Mouse (Mus musculus) embryonic facial prominence, embryonic 10.5 days (tissue): ENCODE measurements around the gene Tbc1d8. TPM values are rescaled to one million over a fixed set of nuclear protein-coding genes. Genes with fewer than 3 reads are reported as not detected.

ENCODE experiments used
- DNase-seq: peaks from one replicate; pipeline ENCODE4 v3.0.0-alpha.2; 2017; ENCODE audit warnings: low spot score
- H3K27ac ChIP-seq: fragments of 300-500 bp; sonication (generic); replicated peaks from 2 replicates; pipeline ENCODE4 v1.5.1; 2016; ENCODE audit warnings: mild to moderate bottlenecking
- H3K27me3 ChIP-seq: fragments of 300-500 bp; sonication (generic); replicated peaks from 2 replicates; pipeline ENCODE4 v1.6.1; 2016; ENCODE audit warnings: low read depth, mild to moderate bottlenecking; ENCODE audit not compliant: poor library complexity, severe bottlenecking
- H3K36me3 ChIP-seq: fragments of 300-500 bp; sonication (generic); replicated peaks from 2 replicates; pipeline ENCODE4 v1.6.1; 2016; ENCODE audit warnings: mild to moderate bottlenecking, moderate library complexity
- H3K4me1 ChIP-seq: fragments of 300-500 bp; sonication (generic); 2 replicates; pipeline ENCODE4 v1.6.1; 2016
- H3K4me3 ChIP-seq: fragments of 300-500 bp; sonication (generic); 2 replicates; pipeline ENCODE4 v1.5.1; 2016; ENCODE audit warnings: mild to moderate bottlenecking, moderate library complexity
- H3K9me3 ChIP-seq: fragments of 300-500 bp; sonication (generic); 2 replicates; pipeline ENCODE4 v1.6.1; 2016; ENCODE audit warnings: mild to moderate bottlenecking
- WGBS: fragments of 180-500 bp; shearing (Covaris S2); methylation state at CpG from one replicate; pipeline ENCODE4 v1.1.7; 2016; 5-methylcytosine and 5-hydroxymethylcytosine counted together
- polyA plus RNA-seq: library from polyadenylated mRNA; unstranded; fragments of >200 nt; fragmentation: Nextera tagmentation; extraction: Ambion mirVana; gene quantifications from 2 replicates; pipeline ENCODE4 v1.2.1, GENCODE M21; 2016

The Tbc1d8 gene
- polyA plus RNA-seq, 1 experiment from 2014 or later, result 5.2 TPM

- Histone ChIP-seq H3K9me3 (no peaks in the 10 kb centered on the region), H3K4me1 (peaks cover 37% of the 10 kb centered on the region), H3K27ac (no peak overlapping the region), H3K4me3 (no peak overlapping the region), H3K27me3 (no peaks in the 10 kb centered on the region), H3K36me3 (no peaks in the 10 kb centered on the region)
- DNase-seq, result no peak
- 86% methylated on average over 4 of the region's 4 CpGs for WGBS
These were observed 26.4 kb downstream of the Tbc1d8 start for GRCm38 (mm10) chr1:39452203-39452602.

GRCm38 (mm10) chr1:39450069-39450728, 28.4 kb downstream of the Tbc1d8 start:
- Histone ChIP-seq H3K27ac (0 out of 2 replicates have a peak overlapping the region, but pooled peaks have one; percentile 26), H3K27me3 (no peaks in the 10 kb centered on the region), H3K9me3 (no peaks in the 10 kb centered on the region), H3K4me1 (peaks cover 44% of the 10 kb centered on the region), H3K36me3 (no peaks in the 10 kb centered on the region), H3K4me3 (no peak overlapping the region)
- peak; percentile 43 for DNase-seq
- 64% methylated on average over 6 of the region's 6 CpGs for WGBS

- no peak overlapping the region for H3K4me3 ChIP-seq
- H3K4me1 ChIP-seq, result peaks cover 35% of the 10 kb centered on the region
- H3K27me3 ChIP-seq, result no peaks in the 10 kb centered on the region
- no peaks in the 10 kb centered on the region for H3K9me3 ChIP-seq
- 91% methylated on average over 12 of the region's 12 CpGs for WGBS
- H3K27ac ChIP-seq, result no peak overlapping the region
- no peaks in the 10 kb centered on the region for H3K36me3 ChIP-seq
- no peak for DNase-seq
These were observed 29.2 kb downstream of the Tbc1d8 start for GRCm38 (mm10) chr1:39449251-39449790.

- Histone ChIP-seq H3K4me3 (no peak overlapping the region), H3K36me3 (no peaks in the 10 kb centered on the region), H3K27ac (no peak overlapping the region), H3K4me1 (peaks cover 30% of the 10 kb centered on the region), H3K9me3 (no peaks in the 10 kb centered on the region), H3K27me3 (no peaks in the 10 kb centered on the region)
- DNase-seq, result no peak
- 92% methylated on average over 5 of the region's 5 CpGs for WGBS
These were observed 29.7 kb downstream of the Tbc1d8 start for GRCm38 (mm10) chr1:39448819-39449218.

GRCm38 (mm10) chr1:39448238-39448637, 30.3 kb downstream of the Tbc1d8 start:
- Histone ChIP-seq H3K27ac (no peak overlapping the region), H3K4me3 (no peak overlapping the region), H3K36me3 (no peaks in the 10 kb centered on the region), H3K4me1 (peaks cover 28% of the 10 kb centered on the region), H3K27me3 (no peaks in the 10 kb centered on the region), H3K9me3 (no peaks in the 10 kb centered on the region)
- WGBS, result 89% methylated on average over 5 of the region's 5 CpGs
- DNase-seq, result no peak

- no peak for DNase-seq
- peaks cover 28% of the 10 kb centered on the region for H3K4me1 ChIP-seq
- no peaks in the 10 kb centered on the region for H3K27me3 ChIP-seq
- H3K27ac ChIP-seq, result no peak overlapping the region
- H3K4me3 ChIP-seq, result no peak overlapping the region
- no peaks in the 10 kb centered on the region for H3K9me3 ChIP-seq
- H3K36me3 ChIP-seq, result no peaks in the 10 kb centered on the region
- WGBS, result 89% methylated on average over 5 of the region's 5 CpGs
These were observed 32.4 kb downstream of the Tbc1d8 start for GRCm38 (mm10) chr1:39446178-39446577.

- Histone ChIP-seq H3K27ac (no peak overlapping the region), H3K4me3 (no peak overlapping the region), H3K4me1 (peaks cover 23% of the 10 kb centered on the region), H3K27me3 (no peaks in the 10 kb centered on the region), H3K9me3 (no peaks in the 10 kb centered on the region), H3K36me3 (no peaks in the 10 kb centered on the region)
- 86% methylated on average over 20 of the region's 20 CpGs for WGBS
- DNase-seq, result peak; percentile 17
These were observed 33.1 kb downstream of the Tbc1d8 start for GRCm38 (mm10) chr1:39445303-39446050.

- H3K4me3 ChIP-seq, result no peak overlapping the region
- H3K4me1 ChIP-seq, result peaks cover 13% of the 10 kb centered on the region; the same call in 1 of the 2 replicates
- WGBS, result 88% methylated on average over 8 of the region's 8 CpGs
- no peak for DNase-seq
- no peaks in the 10 kb centered on the region for H3K36me3 ChIP-seq
- H3K9me3 ChIP-seq, result no peaks in the 10 kb centered on the region
- H3K27me3 ChIP-seq, result no peaks in the 10 kb centered on the region
- no peak overlapping the region for H3K27ac ChIP-seq
These were observed 34.8 kb downstream of the Tbc1d8 start for GRCm38 (mm10) chr1:39443764-39444163.

- H3K4me1 ChIP-seq, result peaks cover 7% of the 10 kb centered on the region; the same call in 1 of the 2 replicates
- no peak overlapping the region for H3K27ac ChIP-seq
- no peak overlapping the region for H3K4me3 ChIP-seq
- H3K9me3 ChIP-seq, result no peaks in the 10 kb centered on the region
- DNase-seq, result no peak
- no peaks in the 10 kb centered on the region for H3K27me3 ChIP-seq
- no peaks in the 10 kb centered on the region for H3K36me3 ChIP-seq
- 75% methylated on average over 6 of the region's 6 CpGs for WGBS
These were observed 36.9 kb downstream of the Tbc1d8 start for GRCm38 (mm10) chr1:39441686-39442085.

- 84% methylated on average over 12 of the region's 12 CpGs for WGBS
- Histone ChIP-seq H3K36me3 (no peaks in the 10 kb centered on the region), H3K27ac (no peak overlapping the region), H3K4me3 (no peak overlapping the region), H3K4me1 (no peaks in the 10 kb centered on the region), H3K27me3 (no peaks in the 10 kb centered on the region), H3K9me3 (no peaks in the 10 kb centered on the region)
- no peak for DNase-seq
These were observed 38.6 kb downstream of the Tbc1d8 start for GRCm38 (mm10) chr1:39439661-39440548.

GRCm38 (mm10) chr1:39438629-39439028, 39.9 kb downstream of the Tbc1d8 start:
- no peak overlapping the region for H3K4me3 ChIP-seq
- no peaks in the 10 kb centered on the region for H3K36me3 ChIP-seq
- H3K27me3 ChIP-seq, result no peaks in the 10 kb centered on the region
- no peaks in the 10 kb centered on the region for H3K4me1 ChIP-seq
- no peaks in the 10 kb centered on the region for H3K9me3 ChIP-seq
- no peak for DNase-seq
- no peak overlapping the region for H3K27ac ChIP-seq

- no peak for DNase-seq
These were observed 44.3 kb downstream of the Tbc1d8 start for GRCm38 (mm10) chr1:39434264-39434663.

More at GRCm38 (mm10) chr1:39434264-39434663, 44.3 kb downstream of the Tbc1d8 start:
- Histone ChIP-seq H3K27me3 (no peaks in the 10 kb centered on the region), H3K4me3 (no peak overlapping the region), H3K9me3 (no peaks in the 10 kb centered on the region), H3K36me3 (no peaks in the 10 kb centered on the region), H3K4me1 (no peaks in the 10 kb centered on the region), H3K27ac (no peak overlapping the region)
- 84% methylated on average over 6 of the region's 6 CpGs for WGBS
